Mouse (Mus musculus) spleen, adult 2 months (tissue): Measurements from ENCODE around the gene Tanc1. TPM values are rescaled to one million over a fixed set of nuclear protein-coding genes. Genes with fewer than 3 reads are reported as not detected.

Experiments used
- DNase-seq, 2 experiments: peaks; one replicate each; pipeline versions ENCODE4 v3.0.0 to v3.0.0-alpha.2; 2012 to 2021; ENCODE audit warnings: low spot score in 2 of 2, low read depth in 1 of 2
- H3K27ac ChIP-seq: fragments of 200-500 bp; 2 replicates; pipeline ENCODE4 v1.5.1; 2012; ENCODE audit warnings: low read length, inconsistent platforms; ENCODE audit not compliant: insufficient read depth
- H3K27me3 ChIP-seq: fragments of 200-500 bp; 2 replicates; pipeline ENCODE4 v1.6.1; 2012; ENCODE audit warnings: mild to moderate bottlenecking, moderate library complexity, low read length, inconsistent platforms; ENCODE audit not compliant: control insufficient read depth, insufficient read depth
- H3K36me3 ChIP-seq: fragments of 200-500 bp; 2 replicates; pipeline ENCODE4 v1.6.1; 2012; ENCODE audit warnings: mild to moderate bottlenecking, low read length, inconsistent platforms; ENCODE audit not compliant: control insufficient read depth, insufficient read depth
- H3K4me1 ChIP-seq: fragments of 200-500 bp; 2 replicates; pipeline ENCODE4 v1.6.1; 2011; ENCODE audit warnings: inconsistent platforms; ENCODE audit not compliant: control insufficient read depth, insufficient read depth, insufficient read length
- H3K4me3 ChIP-seq: fragments of 200-500 bp; 2 replicates; pipeline ENCODE4 v1.5.1; 2011; ENCODE audit warnings: mild to moderate bottlenecking, inconsistent platforms; ENCODE audit not compliant: insufficient read depth, insufficient read length; ENCODE audit errors: extremely low read depth
- CTCF ChIP-seq: fragments of 200-500 bp; IDR thresholded peaks from 2 replicates; pipeline ENCODE4 v1.5.1; 2011; ENCODE audit warnings: mild to moderate bottlenecking, inconsistent platforms; ENCODE audit not compliant: insufficient read depth, insufficient read length, insufficient replicate concordance; ENCODE audit errors: extremely low read depth
- POLR2A ChIP-seq: fragments of 200-500 bp; IDR thresholded peaks from 2 replicates; pipeline ENCODE4 v1.6.1; 2011; ENCODE audit warnings: low read depth, low read length, inconsistent platforms
- WGBS: fragments of 180-500 bp; shearing (Covaris S2); methylation state at CpG from one replicate; pipeline ENCODE4 v1.1.7; 2018; 5-methylcytosine and 5-hydroxymethylcytosine counted together
- polyA plus RNA-seq: library from polyadenylated mRNA; depleted of rRNA; stranded (reverse); fragments of >200 nt; gene quantifications from 2 replicates; pipeline ENCODE4 v1.2.3, GENCODE M21; 2012

Tanc1 gene
- polyA plus RNA-seq, 1 experiment: 5.5 TPM

DNA sequence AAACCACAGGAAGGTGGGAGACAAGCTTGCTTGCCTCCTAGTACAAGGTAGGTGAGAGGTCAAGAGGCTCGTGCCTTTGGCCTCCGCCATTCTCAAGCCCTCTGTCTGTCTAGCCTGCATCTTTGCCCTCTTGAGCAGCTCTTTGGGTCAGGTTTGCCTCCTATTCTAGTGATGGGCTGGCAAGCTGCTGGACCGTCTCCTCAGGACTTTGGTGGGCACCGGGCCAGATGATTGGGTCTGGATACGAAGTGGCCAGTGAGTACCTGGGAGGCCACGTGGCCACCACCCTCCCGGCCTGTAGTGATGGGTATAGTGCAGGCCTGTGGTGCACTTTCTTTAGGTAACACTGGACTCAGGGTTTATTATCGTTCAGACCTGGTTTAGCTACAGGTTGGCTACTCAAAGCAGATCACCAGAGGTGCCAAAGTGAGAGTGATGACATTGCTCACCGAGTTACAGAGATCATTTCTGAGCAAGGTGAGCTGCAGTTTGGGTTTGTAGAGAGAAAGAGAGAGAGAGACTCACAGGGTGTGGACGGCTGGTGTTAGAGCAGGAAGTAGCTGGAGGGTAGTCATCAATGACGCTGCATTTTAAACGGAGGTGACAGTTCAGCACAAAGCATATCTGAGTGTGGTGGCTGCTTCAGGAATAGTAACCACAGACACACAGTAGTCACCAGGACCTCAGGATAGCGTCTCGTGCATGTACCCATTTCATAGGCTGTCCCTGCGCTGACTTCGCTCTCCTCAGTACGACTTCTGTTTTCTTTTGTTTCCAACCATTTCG, 188.8 kb downstream of the Tanc1 start:
- TF ChIP-seq POLR2A (no peak), CTCF (no peak)
- no peak for DNase-seq
- Histone ChIP-seq H3K4me1 (no peaks in the 10 kb centered on the region), H3K4me3 (no peak overlapping the region), H3K27ac (no peak overlapping the region), H3K36me3 (peaks cover 2% of the 10 kb centered on the region; the same call in 1 of the 2 replicates), H3K27me3 (no peaks in the 10 kb centered on the region)
- WGBS: 72% methylated on average over 18 of the region's 18 CpGs

DNA sequence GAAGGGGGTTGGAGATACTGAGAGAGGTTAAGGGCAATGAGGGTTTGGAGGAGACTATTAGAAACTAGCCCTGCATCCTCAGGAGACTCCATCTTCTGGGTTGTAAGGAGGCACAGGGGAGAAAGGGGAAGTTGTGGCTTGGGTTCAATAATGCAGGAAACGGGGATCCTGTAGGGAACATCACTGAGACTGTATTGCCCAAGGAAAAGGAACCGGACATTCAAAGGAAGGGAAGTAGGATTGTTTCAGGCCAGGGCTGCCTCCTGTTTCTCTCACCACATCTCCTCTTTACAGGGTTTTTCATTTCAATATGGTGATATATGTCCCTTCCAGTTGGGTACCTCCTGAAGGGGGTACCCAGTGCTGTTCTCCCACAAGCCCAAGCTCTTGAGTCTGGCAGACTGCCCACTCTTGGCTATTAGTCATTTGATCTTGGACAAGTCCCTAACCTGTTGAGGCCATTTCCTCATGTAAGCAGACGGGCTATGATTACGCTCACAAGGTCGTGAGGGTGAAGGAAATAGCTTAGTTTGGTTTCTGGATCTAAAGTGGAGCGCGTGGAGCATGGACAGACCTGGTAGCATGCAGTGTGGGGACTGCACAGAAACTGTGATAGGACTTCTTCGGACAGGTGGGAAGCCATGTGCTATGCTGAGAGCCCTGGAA, 191.0 kb downstream of the Tanc1 start:
- peaks cover 2% of the 10 kb centered on the region; the same call in 1 of the 2 replicates for H3K36me3 ChIP-seq
- H3K4me1 ChIP-seq: no peaks in the 10 kb centered on the region
- no peak for DNase-seq
- no peak overlapping the region for H3K4me3 ChIP-seq
- H3K27me3 ChIP-seq: no peaks in the 10 kb centered on the region
- TF ChIP-seq CTCF (no peak), POLR2A (no peak)
- no peak overlapping the region for H3K27ac ChIP-seq
- 65% methylated on average over 8 of the region's 8 CpGs for WGBS

DNA sequence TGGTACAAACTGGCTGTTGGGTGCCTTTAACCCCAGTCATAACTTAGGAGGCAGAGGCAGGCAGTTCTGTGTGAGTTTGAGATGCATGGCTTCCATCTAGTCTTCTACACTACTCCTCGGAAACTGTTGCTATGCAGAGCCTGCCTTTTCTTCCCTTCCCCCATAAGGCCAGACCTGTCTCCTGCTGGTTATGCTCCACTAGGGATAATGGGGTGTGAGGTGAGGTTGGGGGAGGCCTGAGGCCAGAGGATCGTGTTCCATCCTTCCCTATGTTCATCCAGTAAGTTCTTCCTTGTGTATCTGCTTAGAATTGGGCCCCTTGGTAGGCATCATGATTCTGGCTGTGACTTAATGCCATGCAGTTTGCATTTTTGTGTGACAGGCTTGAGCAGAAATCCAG, 193.8 kb downstream of the Tanc1 start:
- no peak overlapping the region for H3K4me3 ChIP-seq
- TF ChIP-seq CTCF (no peak), POLR2A (no peak)
- H3K4me1 ChIP-seq: no peaks in the 10 kb centered on the region
- H3K36me3 ChIP-seq: no peaks in the 10 kb centered on the region
- 87% methylated on average over 2 of the region's 2 CpGs for WGBS
- no peak overlapping the region for H3K27ac ChIP-seq
- no peak for DNase-seq
- no peaks in the 10 kb centered on the region for H3K27me3 ChIP-seq

DNA sequence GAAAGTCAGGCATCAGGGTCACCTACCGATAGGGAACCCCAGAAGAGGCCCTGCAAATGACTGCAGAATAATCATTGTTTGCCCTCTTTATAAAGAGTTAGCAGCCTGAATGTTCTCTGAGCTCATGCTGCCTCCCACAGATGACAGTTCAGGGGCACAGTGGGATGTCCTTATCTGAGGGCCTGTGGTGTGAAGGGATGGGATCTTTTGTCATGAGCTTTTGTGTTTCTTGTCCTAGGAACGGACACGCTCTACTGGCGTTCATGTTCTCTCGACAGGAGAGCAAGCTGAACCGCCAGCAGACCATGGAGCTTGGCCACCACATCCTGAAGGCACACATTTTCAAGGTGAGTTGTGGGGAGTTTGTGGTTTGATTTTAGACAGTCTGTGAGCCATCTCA, 194.2 kb downstream of the Tanc1 start:
- Histone ChIP-seq H3K4me3 (no peak overlapping the region), H3K27ac (no peak overlapping the region), H3K36me3 (no peaks in the 10 kb centered on the region), H3K4me1 (no peaks in the 10 kb centered on the region), H3K27me3 (no peaks in the 10 kb centered on the region)
- 70% methylated on average over 6 of the region's 6 CpGs for WGBS
- no peak for DNase-seq
- TF ChIP-seq CTCF (no peak), POLR2A (no peak)

DNA sequence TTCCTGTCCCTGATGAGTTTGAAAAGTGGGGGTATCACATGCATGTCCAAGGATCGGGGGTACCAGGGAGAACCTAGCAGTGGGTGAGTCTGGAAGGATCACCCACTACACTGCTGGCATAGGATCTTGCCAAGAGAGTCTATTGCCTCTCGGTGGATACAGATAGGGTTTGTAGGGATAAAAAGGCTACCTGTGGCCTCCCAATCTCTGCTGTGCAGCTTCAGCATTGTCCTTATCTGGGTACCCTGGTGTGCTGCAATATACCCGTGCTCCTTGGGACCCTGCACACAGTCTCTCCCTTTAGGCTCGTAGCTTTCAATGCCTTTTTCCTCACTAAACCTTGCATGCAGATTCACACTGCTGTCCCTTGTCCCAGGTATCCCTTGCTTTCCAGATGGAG, 196.8 kb downstream of the Tanc1 start:
- no peak for DNase-seq
- Histone ChIP-seq H3K4me3 (no peak overlapping the region), H3K4me1 (no peaks in the 10 kb centered on the region), H3K27ac (no peak overlapping the region), H3K27me3 (no peaks in the 10 kb centered on the region), H3K36me3 (no peaks in the 10 kb centered on the region)
- no peak for TF ChIP-seq POLR2A
- TF ChIP-seq CTCF: no peak
- WGBS: 86% methylated on average over 4 of the region's 4 CpGs

DNA sequence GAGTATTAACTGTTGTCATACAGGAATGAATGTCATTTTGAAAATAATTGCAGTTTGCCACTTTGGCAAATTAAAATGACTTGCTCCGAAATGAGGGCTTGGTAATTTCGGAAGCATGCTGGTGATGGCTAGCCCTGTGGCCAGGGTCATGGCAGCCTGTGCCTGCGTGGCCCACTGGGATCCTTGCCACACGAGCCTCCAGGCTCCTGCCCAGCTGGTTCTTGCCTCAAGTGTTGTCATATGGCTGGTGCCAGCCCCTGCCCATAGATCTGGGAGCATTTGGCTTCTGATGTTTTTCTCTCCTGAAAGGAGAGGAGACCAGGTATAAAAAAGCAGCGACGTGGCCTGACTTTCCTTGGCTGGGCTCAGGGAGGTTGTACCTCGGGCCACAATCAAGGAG, 198.2 kb downstream of the Tanc1 start:
- no peak for DNase-seq
- H3K27me3 ChIP-seq: no peaks in the 10 kb centered on the region
- 90% methylated on average over 7 of the region's 7 CpGs for WGBS

DNA sequence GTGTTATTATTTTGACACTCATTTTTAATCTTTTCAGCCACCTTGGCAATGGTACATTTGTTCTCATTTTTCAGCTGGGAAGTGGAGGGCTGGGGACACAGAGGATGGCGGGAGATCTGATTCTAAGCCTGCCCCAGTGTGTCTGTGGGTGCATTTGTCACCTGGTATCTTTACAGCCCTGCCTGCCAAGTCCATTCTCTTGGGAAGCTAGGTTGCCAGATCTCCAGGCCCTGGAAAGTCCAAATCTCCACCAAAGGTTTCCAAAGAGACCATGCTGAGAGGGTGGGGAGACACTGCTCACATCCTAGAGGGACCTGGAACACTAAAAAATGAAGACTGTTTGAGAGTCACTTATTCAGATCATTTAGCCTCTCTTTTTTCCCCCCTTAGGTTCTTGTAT, 199.4 kb downstream of the Tanc1 start:
- no peaks in the 10 kb centered on the region for H3K4me1 ChIP-seq
- no peak overlapping the region for H3K27ac ChIP-seq
- no peak for DNase-seq
- no peaks in the 10 kb centered on the region for H3K36me3 ChIP-seq
- no peak for TF ChIP-seq CTCF
- no peak for TF ChIP-seq POLR2A
- WGBS: 87% methylated on average over 1 of the region's 1 CpGs
- no peaks in the 10 kb centered on the region for H3K27me3 ChIP-seq
- H3K4me3 ChIP-seq: no peak overlapping the region

More for the DNA sequence above, 198.2 kb downstream of the Tanc1 start:
- Histone ChIP-seq H3K4me1 (no peaks in the 10 kb centered on the region), H3K27ac (no peak overlapping the region), H3K4me3 (no peak overlapping the region), H3K36me3 (no peaks in the 10 kb centered on the region)
- no peak for TF ChIP-seq POLR2A
- no peak for TF ChIP-seq CTCF
